Mouse (Mus musculus): ENCODE data around the gene Abcf2.

Abcf2 gene

GRCm38 (mm10) chr5:24577183-24577929 is at the start of gene Abcf2:
TSS of gene Abcf2 (minus strand) at chr5:24577467.
- DNase-seq (ENCODE audit: inconsistent ontology term): peak; percentile 100

- DNase-seq (ENCODE audit: inconsistent ontology term): no peak
Observed at GRCm38 (mm10) chr5:24624822-24625120, 47.5 kb upstream of the Abcf2 start.

GRCm38 (mm10) chr5:24623986-24624821 is 46.9 kb upstream of the Abcf2 start, which contains the start of gene Smarcd3:
TSS of gene Smarcd3 (minus strand) at chr5:24624411.
- DNase-seq (ENCODE audit: inconsistent ontology term): peak; percentile 74

- DNase-seq (ENCODE audit: inconsistent ontology term): no peak
Observed at GRCm38 (mm10) chr5:24623041-24623985, 46.0 kb upstream of the Abcf2 start.

GRCm38 (mm10) chr5:24622386-24623040 is 45.2 kb upstream of the Abcf2 start:
- DNase-seq (ENCODE audit: inconsistent ontology term): no peak

- no peak for DNase-seq (ENCODE audit: inconsistent ontology term)
Observed at GRCm38 (mm10) chr5:24620626-24621025, 43.4 kb upstream of the Abcf2 start.

GRCm38 (mm10) chr5:24620116-24620515 is 42.8 kb upstream of the Abcf2 start:
- DNase-seq (ENCODE audit: inconsistent ontology term): no peak

- no peak for DNase-seq (ENCODE audit: inconsistent ontology term)
Observed at GRCm38 (mm10) chr5:24618921-24619320, 41.7 kb upstream of the Abcf2 start.

GRCm38 (mm10) chr5:24615097-24615496 is 37.8 kb upstream of the Abcf2 start:
- no peak for DNase-seq (ENCODE audit: inconsistent ontology term)

GRCm38 (mm10) chr5:24612302-24612649 is 35.0 kb upstream of the Abcf2 start:
- DNase-seq (ENCODE audit: inconsistent ontology term): no peak

- DNase-seq (ENCODE audit: inconsistent ontology term): peak; percentile 97
Observed at GRCm38 (mm10) chr5:24611366-24612301, 34.4 kb upstream of the Abcf2 start.

- no peak for DNase-seq (ENCODE audit: inconsistent ontology term)
Observed at GRCm38 (mm10) chr5:24609388-24609787, 32.1 kb upstream of the Abcf2 start.

GRCm38 (mm10) chr5:24605980-24606665 is 28.9 kb upstream of the Abcf2 start:
- no peak for DNase-seq (ENCODE audit: inconsistent ontology term)

GRCm38 (mm10) chr5:24605321-24605979 is 28.2 kb upstream of the Abcf2 start:
- DNase-seq (ENCODE audit: inconsistent ontology term): no peak

GRCm38 (mm10) chr5:24604656-24605100 is 27.4 kb upstream of the Abcf2 start:
- peak; percentile 94 for DNase-seq (ENCODE audit: inconsistent ontology term)

GRCm38 (mm10) chr5:24604080-24604655 is 26.9 kb upstream of the Abcf2 start:
- no peak for DNase-seq (ENCODE audit: inconsistent ontology term)

- DNase-seq (ENCODE audit: inconsistent ontology term): no peak
Observed at GRCm38 (mm10) chr5:24603431-24604010, 26.3 kb upstream of the Abcf2 start.

- peak; percentile 90 for DNase-seq (ENCODE audit: inconsistent ontology term)
Observed at GRCm38 (mm10) chr5:24602751-24603343, 25.6 kb upstream of the Abcf2 start.
